Mouse (Mus musculus): ENCODE data around the gene Ubr2.
A peak's percentile ranks its signal among the peaks of the same experiment; 100 is the strongest.

The Ubr2 gene

DNA sequence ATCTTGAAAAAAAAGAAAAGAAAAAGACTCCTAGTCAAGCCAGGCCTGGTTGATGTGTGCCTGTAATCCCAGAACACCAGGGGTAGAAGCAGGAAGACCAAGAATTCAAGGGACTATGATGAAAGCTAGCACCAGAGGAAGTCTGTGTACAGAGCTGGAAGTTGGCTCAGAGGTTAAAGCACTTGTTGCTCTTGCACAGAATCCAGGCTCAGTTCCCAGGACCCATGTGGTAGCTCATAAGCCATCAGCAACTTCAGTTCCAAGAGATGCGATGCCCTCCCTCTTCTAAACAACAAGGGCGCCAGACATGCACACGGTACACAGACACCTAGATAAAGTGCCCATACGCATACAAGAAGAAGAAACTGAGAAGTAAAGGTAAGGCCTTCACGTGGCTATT, 8.0 kb downstream of the Ubr2 start:
- DNase-seq = no peak

GRCm38 (mm10) chr17:46998840-46999239, 11.5 kb downstream of the Ubr2 start:
- no peak for DNase-seq

- no peak for DNase-seq
Measured at GRCm38 (mm10) chr17:46996484-46996883, 13.9 kb downstream of the Ubr2 start.

GRCm38 (mm10) chr17:46995621-46996020, 14.7 kb downstream of the Ubr2 start:
- DNase-seq = no peak

DNA sequence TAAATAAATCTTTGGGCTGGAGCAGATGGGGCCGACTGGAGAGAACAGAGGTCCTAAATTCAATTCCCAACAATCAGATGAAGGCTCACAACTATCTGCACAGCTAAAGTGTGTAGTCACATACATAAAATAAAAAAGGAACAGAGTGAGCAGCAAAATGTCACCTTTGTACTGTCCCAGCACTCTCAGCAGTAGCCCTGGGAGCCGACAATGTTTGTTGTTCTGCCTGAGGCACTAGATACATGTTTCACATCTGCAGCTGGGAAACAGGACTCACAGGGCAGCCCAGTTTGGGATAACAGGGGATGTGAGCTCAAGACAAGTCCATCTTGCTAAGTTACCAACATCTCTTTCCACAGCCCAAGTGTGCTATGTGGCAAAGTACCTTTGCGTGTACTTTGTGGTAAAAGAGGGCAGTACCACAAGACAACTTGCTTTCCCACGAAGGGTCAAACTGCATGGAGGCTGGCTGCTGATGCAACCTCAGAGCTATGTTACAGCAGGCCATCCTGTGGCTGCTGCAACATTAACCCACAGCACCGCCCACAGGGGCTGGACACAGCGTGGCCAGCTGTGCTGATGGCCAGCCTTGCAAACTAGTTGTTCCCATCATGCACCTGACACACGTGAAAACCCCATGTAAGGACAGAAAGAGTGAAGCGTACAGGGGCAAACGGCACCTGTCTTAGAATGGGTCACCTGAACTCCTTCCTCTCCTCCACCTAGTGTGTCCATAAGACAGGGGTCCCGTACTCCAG, 15.5 kb downstream of the Ubr2 start:
- no peak for DNase-seq

DNA sequence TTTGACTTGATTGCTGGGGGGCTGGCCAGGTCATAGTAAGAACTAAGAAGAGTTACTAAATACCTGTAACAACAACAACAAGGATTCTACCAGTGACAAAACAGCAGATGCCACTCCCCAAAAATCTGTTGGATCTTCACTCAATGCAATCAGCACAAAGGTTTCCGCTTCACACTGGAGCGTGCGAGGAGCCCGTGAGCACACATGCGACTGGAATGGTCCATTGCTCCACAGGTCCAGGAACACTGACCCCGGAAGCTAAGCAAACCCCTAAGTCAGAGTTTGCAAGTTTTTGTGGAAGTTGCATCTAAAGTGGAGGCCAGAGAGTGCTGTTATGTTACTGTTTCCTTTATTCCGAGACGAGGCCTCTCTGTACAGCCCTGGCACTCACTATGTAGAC, 16.7 kb downstream of the Ubr2 start:
- no peak for DNase-seq

GRCm38 (mm10) chr17:46987631-46988030, 22.7 kb downstream of the Ubr2 start:
- DNase-seq = no peak

- DNase-seq = no peak
Measured at GRCm38 (mm10) chr17:46980050-46980449, 30.3 kb downstream of the Ubr2 start.

GRCm38 (mm10) chr17:46975183-46975582, 35.2 kb downstream of the Ubr2 start:
- peak; percentile 22 for DNase-seq

- no peak for DNase-seq
Measured at GRCm38 (mm10) chr17:46972603-46973002, 37.8 kb downstream of the Ubr2 start.

DNA sequence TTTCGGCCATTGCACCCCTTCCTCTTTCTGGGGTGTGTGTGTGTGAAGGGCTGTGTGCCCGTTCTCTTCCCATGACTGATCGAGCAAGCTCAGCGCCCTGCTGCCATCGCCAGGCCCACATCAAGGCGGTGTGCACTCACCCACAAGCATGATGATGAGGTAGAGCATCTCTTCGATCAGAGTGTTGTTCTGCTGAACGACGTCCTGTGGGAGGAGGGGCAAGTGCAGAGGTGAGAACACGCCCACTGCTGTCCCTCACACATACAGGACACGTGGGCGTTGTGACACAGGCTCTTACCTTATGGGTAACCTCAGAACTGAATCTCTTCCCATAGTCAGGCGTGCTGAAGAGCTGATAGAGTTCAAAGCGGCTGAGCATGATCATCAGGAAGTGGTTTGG, 43.5 kb downstream of the Ubr2 start:
- no peak for DNase-seq

DNA sequence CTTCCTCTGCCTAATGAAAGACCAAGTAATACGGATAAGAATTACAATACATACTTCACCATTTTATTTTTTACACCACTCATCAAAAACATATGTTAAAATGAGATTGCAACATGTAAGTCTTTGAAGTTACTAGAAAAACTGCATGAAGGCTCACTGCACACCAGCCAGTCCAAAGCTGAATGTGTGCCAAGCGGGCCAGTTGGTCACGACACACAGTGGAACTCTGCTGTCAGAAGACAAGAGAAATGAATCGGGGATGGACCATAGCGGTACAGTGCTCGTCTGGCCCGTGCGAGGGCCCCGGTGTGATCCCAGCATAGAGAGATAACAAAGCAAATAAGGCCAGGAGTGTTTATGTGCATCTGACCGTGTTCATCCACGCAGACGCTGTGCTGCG, 47.2 kb downstream of the Ubr2 start:
- peak; percentile 10 for DNase-seq

DNA sequence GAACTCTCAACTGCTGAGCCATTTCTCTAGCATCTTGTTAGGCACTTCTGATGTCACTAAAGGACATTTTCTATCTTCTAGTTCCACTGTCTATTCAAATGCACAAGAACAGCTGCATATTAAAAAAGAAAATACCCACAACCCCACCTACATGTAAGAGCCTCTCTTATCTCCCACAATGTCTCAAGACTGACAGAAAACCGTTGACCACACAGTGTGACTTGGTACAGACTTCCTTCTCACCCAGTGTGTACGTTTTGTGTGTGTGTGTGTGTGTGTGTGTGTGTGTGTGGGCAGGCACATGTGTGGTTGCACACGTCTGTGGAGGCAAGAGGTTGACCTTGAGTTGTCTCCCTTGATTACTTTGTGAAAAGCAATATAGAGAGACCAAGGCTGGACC, 48.2 kb downstream of the Ubr2 start:
- no peak for DNase-seq

DNA sequence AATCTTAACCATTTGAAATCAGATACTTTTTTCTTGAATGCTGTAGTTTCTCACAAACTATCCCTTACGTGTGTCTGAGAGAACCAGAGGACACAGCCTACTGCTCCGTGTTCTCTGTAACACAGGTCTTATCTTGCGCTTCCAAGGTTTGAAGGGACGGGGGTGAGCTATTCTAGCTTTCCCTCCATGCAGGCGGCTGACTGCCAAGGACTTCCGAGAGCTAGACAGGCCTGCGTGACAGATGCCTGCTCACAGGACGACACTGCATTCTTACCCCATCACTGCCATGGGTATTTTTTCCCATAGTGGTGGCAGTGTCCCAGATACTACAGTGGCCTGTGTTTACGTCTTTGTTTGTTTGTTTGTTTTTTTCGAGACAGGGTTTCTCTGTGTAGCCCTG, 50.1 kb downstream of the Ubr2 start:
- no peak for DNase-seq

DNA sequence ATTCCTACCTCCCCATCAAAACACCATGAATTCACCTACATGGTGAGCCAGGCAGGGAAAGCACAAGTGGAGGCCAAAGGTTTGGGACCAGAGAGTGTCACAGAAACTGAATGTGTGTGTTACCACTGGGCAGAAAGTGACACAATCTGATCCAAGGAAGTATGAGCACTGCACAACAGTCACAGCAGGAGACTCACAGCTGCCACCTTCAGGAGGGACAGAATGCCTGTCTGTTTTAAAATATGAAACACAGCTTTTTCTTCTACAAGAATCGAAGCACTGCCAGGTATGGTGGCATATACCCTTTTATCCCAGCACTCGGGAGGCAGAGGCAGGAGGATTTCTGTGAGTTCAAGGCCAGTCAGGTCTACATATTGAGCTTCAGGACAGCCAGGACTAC, 52.3 kb downstream of the Ubr2 start:
- DNase-seq = no peak

DNA sequence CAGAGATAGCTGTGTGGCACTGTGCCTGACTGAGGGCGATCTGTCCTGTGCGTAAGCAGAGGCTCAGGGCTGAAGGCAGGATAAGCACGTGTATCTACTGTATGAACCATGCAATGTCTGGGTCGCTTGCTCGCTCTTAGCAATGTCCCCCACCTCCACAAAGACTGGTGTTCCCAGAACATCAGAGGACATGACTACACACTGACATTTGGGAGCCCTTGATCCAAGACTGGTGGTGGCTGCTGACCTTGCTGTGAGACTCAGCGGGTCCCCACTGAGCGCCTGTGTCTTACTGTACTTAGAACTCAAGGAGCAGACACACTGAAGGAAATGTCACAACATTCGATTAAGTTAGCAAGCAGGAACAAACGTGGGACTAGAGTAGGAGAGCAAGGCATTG, 64.1 kb downstream of the Ubr2 start:
- no peak for DNase-seq

- no peak for DNase-seq
Measured at GRCm38 (mm10) chr17:46942421-46942820, 67.9 kb downstream of the Ubr2 start.

GRCm38 (mm10) chr17:46940461-46940860, 69.9 kb downstream of the Ubr2 start:
- DNase-seq = no peak

- peak; percentile 34 for DNase-seq
Measured at GRCm38 (mm10) chr17:46933557-46934348, 76.6 kb downstream of the Ubr2 start.

DNA sequence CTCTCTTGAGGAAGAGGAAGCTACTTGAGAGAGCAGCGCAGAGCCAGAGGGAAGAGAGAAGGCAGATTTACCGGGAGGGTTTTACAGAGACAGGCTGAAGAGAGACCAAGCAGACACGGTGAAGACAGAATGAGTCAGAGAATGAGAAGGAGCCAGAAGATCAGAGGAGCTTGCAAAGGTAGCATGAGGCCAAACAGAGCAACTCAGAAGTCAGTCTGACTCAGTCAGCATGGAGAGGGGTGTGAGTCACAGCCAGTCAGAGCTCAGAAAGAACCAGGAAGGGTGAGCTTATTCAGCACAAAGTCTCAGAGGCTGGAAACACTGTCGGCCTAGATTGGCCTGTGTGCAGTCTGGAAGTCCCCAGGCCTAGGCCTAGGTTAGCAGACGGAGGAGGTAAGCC, 77.4 kb downstream of the Ubr2 start:
- DNase-seq = no peak

DNA sequence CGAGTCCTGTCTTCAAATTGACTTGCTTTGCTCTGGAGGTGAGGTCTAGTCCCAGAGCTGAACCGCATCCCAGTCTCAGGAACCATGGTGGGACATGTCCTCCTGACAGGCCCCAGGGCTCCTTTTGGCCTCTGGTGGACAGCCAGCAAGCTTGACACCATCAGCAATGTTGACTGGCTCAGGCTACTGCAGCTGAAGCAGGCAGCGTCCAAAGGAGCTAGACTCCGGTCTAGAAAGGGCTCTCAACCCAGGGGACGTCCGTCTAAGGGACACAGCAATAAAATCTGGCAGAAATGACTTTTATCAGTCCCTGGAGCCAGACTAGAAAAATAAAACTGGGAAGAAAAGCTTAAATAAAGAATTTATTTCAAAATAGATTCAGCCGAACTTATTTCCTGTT, 80.5 kb downstream of the Ubr2 start:
- no peak for DNase-seq

- no peak for DNase-seq
Measured at GRCm38 (mm10) chr17:46929277-46929676, 81.1 kb downstream of the Ubr2 start.

GRCm38 (mm10) chr17:46927781-46928180, 82.6 kb downstream of the Ubr2 start:
- no peak for DNase-seq

GRCm38 (mm10) chr17:46926941-46927340, 83.4 kb downstream of the Ubr2 start:
- no peak for DNase-seq

DNA sequence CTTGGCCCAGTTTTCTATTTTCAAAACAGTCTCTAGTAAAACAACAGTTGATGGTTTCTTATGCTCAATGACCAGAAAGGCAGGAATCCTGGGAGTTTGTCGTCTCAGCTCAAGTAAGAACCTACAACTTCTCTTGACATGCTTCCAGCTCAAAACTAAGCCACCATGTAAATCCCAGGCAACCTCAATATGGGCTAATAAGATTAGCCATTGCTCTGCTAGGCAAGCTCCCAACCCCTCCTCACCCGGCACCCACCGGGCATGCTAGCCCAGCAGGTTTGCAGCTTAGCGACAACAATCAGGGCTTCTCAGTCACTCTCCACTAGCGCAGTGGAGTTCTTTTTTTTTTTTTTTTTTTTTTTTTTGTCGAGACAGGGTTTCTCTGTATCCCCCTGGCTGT, 84.2 kb downstream of the Ubr2 start:
- no peak for DNase-seq

Data from cerebellum, adult 11 months (tissue).